Mouse (Mus musculus): ENCODE measurements around the gene Hc.

Hc gene

GRCm38 (mm10) chr2:35061338-35061737 is at the start of gene Hc:
Gene Hc (minus strand): TSS chr2:35061438.
- DNase-seq: no peak

- no peak for DNase-seq
These were observed 49.3 kb upstream of the Hc start for GRCm38 (mm10) chr2:35110521-35110920.

- DNase-seq: no peak
These were observed 48.7 kb upstream of the Hc start for GRCm38 (mm10) chr2:35109924-35110304.

- DNase-seq: peak; percentile 98
These were observed 48.1 kb upstream of the Hc start, which contains the start of gene Cntrl for GRCm38 (mm10) chr2:35109141-35109923. Gene Cntrl (plus strand): TSS chr2:35109492.

GRCm38 (mm10) chr2:35108712-35109111 is 47.5 kb upstream of the Hc start:
- peak; percentile 47 for DNase-seq

GRCm38 (mm10) chr2:35107984-35108635 is 46.9 kb upstream of the Hc start:
- peak; percentile 13 for DNase-seq

GRCm38 (mm10) chr2:35104843-35105242 is 43.6 kb upstream of the Hc start:
- DNase-seq: no peak

- no peak for DNase-seq
These were observed 42.3 kb upstream of the Hc start for GRCm38 (mm10) chr2:35103558-35103957.

- DNase-seq: no peak
These were observed 41.5 kb upstream of the Hc start for GRCm38 (mm10) chr2:35102777-35103176.

- DNase-seq: no peak
These were observed 40.2 kb upstream of the Hc start, which contains the start of gene AI182371 for GRCm38 (mm10) chr2:35101443-35101842. Gene AI182371 (minus strand): TSS chr2:35101543.

GRCm38 (mm10) chr2:35100529-35100928 is 39.3 kb upstream of the Hc start:
- DNase-seq: no peak

GRCm38 (mm10) chr2:35087418-35087817 is 26.2 kb upstream of the Hc start:
- no peak for DNase-seq

GRCm38 (mm10) chr2:35079166-35079565 is 17.9 kb upstream of the Hc start:
- no peak for DNase-seq

GRCm38 (mm10) chr2:35074328-35074727 is 13.1 kb upstream of the Hc start:
- DNase-seq: no peak

GRCm38 (mm10) chr2:35072547-35072946 is 11.3 kb upstream of the Hc start:
- no peak for DNase-seq

GRCm38 (mm10) chr2:35070275-35070674 is 9.0 kb upstream of the Hc start:
- DNase-seq: no peak

- DNase-seq: no peak
These were observed 7.9 kb upstream of the Hc start for GRCm38 (mm10) chr2:35069124-35069523.

- no peak for DNase-seq
These were observed 5.9 kb upstream of the Hc start for GRCm38 (mm10) chr2:35067117-35067516.

- DNase-seq: no peak
These were observed 5.4 kb upstream of the Hc start for GRCm38 (mm10) chr2:35066525-35067082.

GRCm38 (mm10) chr2:35063333-35064030 is 2.2 kb upstream of the Hc start:
- no peak for DNase-seq

GRCm38 (mm10) chr2:35060897-35061296 is 341 bp downstream of the Hc start:
- no peak for DNase-seq

- DNase-seq: no peak
These were observed 982 bp downstream of the Hc start for GRCm38 (mm10) chr2:35060256-35060655.

- no peak for DNase-seq
These were observed 2.9 kb downstream of the Hc start for GRCm38 (mm10) chr2:35058325-35058724.
